Mouse (Mus musculus): ENCODE data around the gene Adamtsl2. TPM values are rescaled to one million over a fixed set of nuclear protein-coding genes. Genes with fewer than 3 reads are reported as not detected.

Adamtsl2 gene
- polyA plus RNA-seq (2014; fragmentation: Illumina TruSeq; extraction: RNeasy Lipid Tissue Mini Kit (QIAGEN cat#74804); ENCODE audit: insufficient read depth, low read depth, low replicate concordance), result 50.5 TPM

GRCm38 (mm10) chr2:27079152-27079584 lies at the start of gene Adamtsl2:
Adamtsl2 (plus strand) TSS chr2:27079379.

GRCm38 (mm10) chr2:27071978-27072377 lies 7.2 kb upstream of the Adamtsl2 start, which contains the start of gene Mymk:
Mymk (minus strand) TSS chr2:27072179.

DNA sequence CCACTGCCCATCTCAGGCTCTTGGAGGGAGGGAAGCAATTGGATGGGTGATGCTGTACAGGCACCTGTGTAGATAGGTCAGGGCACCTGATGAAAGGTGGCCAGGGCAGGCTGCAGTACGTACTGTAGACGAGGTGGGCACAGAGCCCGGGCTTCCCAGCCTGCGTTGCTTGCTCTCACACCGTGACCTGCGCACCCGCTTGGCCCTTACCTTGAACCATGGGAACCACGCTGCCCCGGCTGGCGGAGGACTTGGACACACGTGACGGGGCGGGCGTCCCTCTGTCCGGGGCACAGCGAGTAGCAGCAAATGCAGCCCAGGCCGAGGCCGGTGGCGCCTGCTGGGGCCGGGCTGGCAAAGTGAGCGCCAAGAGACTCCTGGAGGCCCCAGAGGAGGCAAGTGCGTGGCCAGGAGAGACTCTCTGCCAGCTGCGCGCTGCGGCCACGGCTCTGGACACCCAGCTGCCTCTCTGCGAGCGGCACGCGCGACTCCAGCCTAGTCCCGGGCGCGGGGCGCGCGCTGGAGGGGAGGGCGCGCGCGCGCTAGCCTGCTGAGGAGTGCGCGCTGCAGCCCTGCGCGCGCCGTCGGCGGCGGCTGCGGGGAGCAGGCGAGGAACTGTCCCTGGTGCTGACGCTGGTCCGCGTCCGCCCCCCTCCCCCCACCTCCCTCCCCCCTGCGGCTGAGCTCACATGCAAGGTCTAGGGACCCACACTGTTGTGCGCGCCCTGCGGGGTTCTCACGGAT lies 62.9 kb downstream of the Adamtsl2 start, which contains the start of gene Fam163b:
TSS of gene Fam163b (minus strand) at position 542 of the 744 bp plus-strand sequence.

Other genes with a start within 250 kb of the Adamtsl2 start
- gene Abo, start 214.4 kb upstream of the Adamtsl2 start, polyA plus RNA-seq (2014; fragmentation: Illumina TruSeq; extraction: RNeasy Lipid Tissue Mini Kit (QIAGEN cat#74804); ENCODE audit: insufficient read depth, low read depth, low replicate concordance), result not detected
- 10.8 TPM for gene Surf6, start 176.5 kb upstream of the Adamtsl2 start, polyA plus RNA-seq (2014; fragmentation: Illumina TruSeq; extraction: RNeasy Lipid Tissue Mini Kit (QIAGEN cat#74804); ENCODE audit: insufficient read depth, low read depth, low replicate concordance)
- gene Med22, start 168.7 kb upstream of the Adamtsl2 start, polyA plus RNA-seq (2014; fragmentation: Illumina TruSeq; extraction: RNeasy Lipid Tissue Mini Kit (QIAGEN cat#74804); ENCODE audit: insufficient read depth, low read depth, low replicate concordance), result 21.4 TPM
- 1,186 TPM for gene Rpl7a, start 168.6 kb upstream of the Adamtsl2 start, polyA plus RNA-seq (2014; fragmentation: Illumina TruSeq; extraction: RNeasy Lipid Tissue Mini Kit (QIAGEN cat#74804); ENCODE audit: insufficient read depth, low read depth, low replicate concordance)
- gene Surf2, start 163.0 kb upstream of the Adamtsl2 start, polyA plus RNA-seq (2014; fragmentation: Illumina TruSeq; extraction: RNeasy Lipid Tissue Mini Kit (QIAGEN cat#74804); ENCODE audit: insufficient read depth, low read depth, low replicate concordance), result 19.5 TPM
- gene Surf1, start 162.8 kb upstream of the Adamtsl2 start, polyA plus RNA-seq (2014; fragmentation: Illumina TruSeq; extraction: RNeasy Lipid Tissue Mini Kit (QIAGEN cat#74804); ENCODE audit: insufficient read depth, low read depth, low replicate concordance), result 65.1 TPM
- 80.2 TPM for gene Surf4, start 145.5 kb upstream of the Adamtsl2 start, polyA plus RNA-seq (2014; fragmentation: Illumina TruSeq; extraction: RNeasy Lipid Tissue Mini Kit (QIAGEN cat#74804); ENCODE audit: insufficient read depth, low read depth, low replicate concordance)
- 0.17 TPM for gene Stkld1, start 145.3 kb upstream of the Adamtsl2 start, polyA plus RNA-seq (2014; fragmentation: Illumina TruSeq; extraction: RNeasy Lipid Tissue Mini Kit (QIAGEN cat#74804); ENCODE audit: insufficient read depth, low read depth, low replicate concordance)
- 23.4 TPM for gene Rexo4, start 115.0 kb upstream of the Adamtsl2 start, polyA plus RNA-seq (2014; fragmentation: Illumina TruSeq; extraction: RNeasy Lipid Tissue Mini Kit (QIAGEN cat#74804); ENCODE audit: insufficient read depth, low read depth, low replicate concordance)
- gene Adamts13, start 106.0 kb upstream of the Adamtsl2 start, polyA plus RNA-seq (2014; fragmentation: Illumina TruSeq; extraction: RNeasy Lipid Tissue Mini Kit (QIAGEN cat#74804); ENCODE audit: insufficient read depth, low read depth, low replicate concordance), result 0.21 TPM
- gene Cacfd1, start 69.5 kb upstream of the Adamtsl2 start, polyA plus RNA-seq (2014; fragmentation: Illumina TruSeq; extraction: RNeasy Lipid Tissue Mini Kit (QIAGEN cat#74804); ENCODE audit: insufficient read depth, low read depth, low replicate concordance), result 25.7 TPM
- gene Slc2a6, start 51.4 kb upstream of the Adamtsl2 start, polyA plus RNA-seq (2014; fragmentation: Illumina TruSeq; extraction: RNeasy Lipid Tissue Mini Kit (QIAGEN cat#74804); ENCODE audit: insufficient read depth, low read depth, low replicate concordance), result 2.3 TPM
- 0.33 TPM for gene Mymk, start 7.2 kb upstream of the Adamtsl2 start, polyA plus RNA-seq (2014; fragmentation: Illumina TruSeq; extraction: RNeasy Lipid Tissue Mini Kit (QIAGEN cat#74804); ENCODE audit: insufficient read depth, low read depth, low replicate concordance)
- gene Fam163b, start 63.1 kb downstream of the Adamtsl2 start, polyA plus RNA-seq (2014; fragmentation: Illumina TruSeq; extraction: RNeasy Lipid Tissue Mini Kit (QIAGEN cat#74804); ENCODE audit: insufficient read depth, low read depth, low replicate concordance), result not detected
- gene Dbh, start 85.9 kb downstream of the Adamtsl2 start, polyA plus RNA-seq (2014; fragmentation: Illumina TruSeq; extraction: RNeasy Lipid Tissue Mini Kit (QIAGEN cat#74804); ENCODE audit: insufficient read depth, low read depth, low replicate concordance), result not detected
- gene Sardh, start 169.0 kb downstream of the Adamtsl2 start, polyA plus RNA-seq (2014; fragmentation: Illumina TruSeq; extraction: RNeasy Lipid Tissue Mini Kit (QIAGEN cat#74804); ENCODE audit: insufficient read depth, low read depth, low replicate concordance), result 5.7 TPM